Mouse (Mus musculus) liver, embryonic 14.5 days (tissue): ENCODE data around the gene Tenm2.

ENCODE experiments used
- CTCF ChIP-seq: IDR thresholded peaks from 2 replicates; pipeline ENCODE4 v1.5.1; 2016; ENCODE audit warnings: antibody characterized with exemption, low read depth, control low read depth
- EP300 ChIP-seq: IDR thresholded peaks from 2 replicates; pipeline ENCODE4 v1.6.1; 2016; ENCODE audit warnings: antibody characterized with exemption, low read depth

- TF ChIP-seq CTCF: no peak
- no peak for TF ChIP-seq EP300
Measured at GRCm38 (mm10) chr11:36107840-36108239, 1127.9 kb downstream of the Tenm2 start.
